Mouse (Mus musculus): Measurements from ENCODE around the gene Prkag2.

Gene Prkag2

DNA sequence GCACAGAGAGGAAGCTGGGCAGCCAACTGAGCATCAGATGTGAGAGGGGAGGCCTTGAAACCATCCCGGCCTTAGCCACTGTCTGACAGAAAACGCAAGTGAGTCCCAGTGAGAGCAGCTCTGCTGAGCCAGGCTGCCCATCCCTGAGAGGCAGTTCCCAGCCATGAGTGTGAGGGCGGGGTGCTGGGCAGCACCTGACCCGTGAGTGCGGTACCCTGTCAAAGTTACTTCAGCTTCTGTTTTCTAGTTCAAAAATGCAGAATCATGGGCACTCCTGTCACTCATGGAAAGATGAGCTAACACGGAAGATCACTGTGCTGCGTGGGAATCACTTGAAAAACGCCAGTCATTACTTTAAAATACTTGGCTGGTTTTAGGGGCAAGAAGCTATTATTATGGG is 49.6 kb downstream of the Prkag2 start:
- DNase-seq (ENCODE audit: low read depth, low spot score): no peak

DNA sequence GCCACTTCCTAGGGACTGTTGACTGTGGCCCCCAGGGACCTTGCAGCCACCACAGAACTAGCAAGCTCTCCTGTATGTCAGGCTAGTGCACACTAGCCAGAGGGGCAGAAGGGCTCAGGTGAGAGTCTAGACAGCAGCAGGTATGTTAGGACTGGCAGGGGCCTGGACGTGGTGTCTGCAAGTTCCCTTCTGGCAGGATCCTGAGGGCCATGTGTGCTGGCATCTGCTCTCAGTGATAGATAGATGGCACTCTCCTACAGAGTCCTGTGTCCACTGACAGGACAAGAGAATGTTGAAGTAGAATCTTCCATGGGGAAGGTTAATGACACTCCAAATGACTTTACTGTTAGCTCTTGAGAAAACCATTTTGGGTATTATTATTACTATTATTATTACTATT is 52.8 kb downstream of the Prkag2 start:
- DNase-seq (ENCODE audit: low read depth, low spot score): no peak

DNA sequence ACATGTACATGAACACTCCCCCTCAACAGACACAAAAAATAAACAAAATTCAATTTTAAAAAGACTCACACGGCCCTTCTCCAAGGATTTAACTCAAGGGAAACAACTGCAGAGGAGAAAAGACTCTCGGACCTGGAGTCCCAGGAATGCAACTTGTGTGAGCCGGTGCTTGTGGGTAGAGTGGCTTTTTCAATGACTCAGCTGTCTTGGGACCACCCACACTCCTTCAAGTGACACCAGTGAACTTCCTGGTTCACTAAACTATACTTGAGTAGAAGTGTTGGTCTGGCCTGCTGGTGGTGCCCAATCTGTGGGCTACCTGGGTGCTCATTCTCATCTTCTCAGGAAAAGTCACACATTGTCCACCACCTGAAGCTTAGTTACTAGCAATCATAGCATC is 53.7 kb downstream of the Prkag2 start:
- DNase-seq (ENCODE audit: low read depth, low spot score): no peak

DNA sequence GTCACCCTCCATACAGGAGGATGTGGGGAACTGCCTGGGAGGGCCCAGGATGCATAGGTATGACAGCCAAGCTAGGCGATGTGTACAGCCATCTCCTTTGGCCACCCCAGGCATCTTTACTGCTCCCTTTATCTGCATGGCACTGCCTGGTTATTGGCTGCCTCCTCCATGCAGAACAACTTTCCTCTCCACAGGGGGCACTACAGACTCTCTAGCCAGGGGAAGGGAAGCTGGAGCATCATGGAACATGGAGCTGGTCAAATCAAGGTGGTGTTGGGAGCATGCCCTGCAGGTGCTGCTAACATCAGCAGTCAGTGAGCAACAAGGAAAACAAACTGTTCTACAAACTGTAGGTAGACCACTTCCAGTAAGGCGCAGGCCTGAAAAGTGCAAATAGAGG is 56.4 kb downstream of the Prkag2 start:
- DNase-seq (ENCODE audit: low read depth, low spot score): no peak

DNA sequence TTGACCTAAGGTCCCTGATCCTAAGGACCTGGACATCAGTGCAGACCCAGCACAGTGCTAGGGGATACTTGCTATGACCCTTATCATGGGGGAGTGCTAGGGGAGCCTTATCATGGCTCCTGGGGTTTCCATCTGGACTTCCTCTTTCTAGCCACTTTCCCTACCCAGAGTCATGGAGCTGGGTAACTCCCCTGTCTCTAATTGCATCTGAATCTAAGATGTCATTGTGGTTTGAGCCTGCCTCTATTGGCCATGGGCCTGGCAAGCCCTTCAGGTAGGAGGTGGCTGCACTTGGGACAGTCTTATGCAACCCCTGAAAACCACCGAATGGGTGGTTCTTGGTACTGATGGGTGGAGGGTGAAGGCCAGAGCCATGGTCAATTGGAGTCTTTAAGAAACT is 58.5 kb downstream of the Prkag2 start:
- DNase-seq (ENCODE audit: low read depth, low spot score): no peak

DNA sequence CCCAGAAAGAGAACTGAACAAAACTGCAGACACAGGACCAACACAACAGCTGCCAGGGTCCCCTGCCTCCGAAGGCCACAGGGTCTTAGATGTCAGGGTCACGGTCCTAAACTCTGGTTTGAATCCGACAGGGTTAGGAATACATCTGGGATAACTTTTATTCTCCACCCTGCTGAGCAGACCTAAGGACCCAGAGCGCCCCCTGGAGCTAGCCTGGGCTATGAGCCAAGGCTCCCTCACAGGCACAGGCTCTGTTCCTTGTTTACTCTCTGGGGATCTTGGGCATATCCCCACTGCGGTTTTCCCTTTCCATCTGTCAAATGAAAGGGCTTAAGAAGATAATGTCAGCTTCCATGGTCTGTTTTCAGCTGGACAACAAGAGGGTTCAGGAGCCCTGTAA is 59.1 kb downstream of the Prkag2 start:
- no peak for DNase-seq (ENCODE audit: low read depth, low spot score)

DNA sequence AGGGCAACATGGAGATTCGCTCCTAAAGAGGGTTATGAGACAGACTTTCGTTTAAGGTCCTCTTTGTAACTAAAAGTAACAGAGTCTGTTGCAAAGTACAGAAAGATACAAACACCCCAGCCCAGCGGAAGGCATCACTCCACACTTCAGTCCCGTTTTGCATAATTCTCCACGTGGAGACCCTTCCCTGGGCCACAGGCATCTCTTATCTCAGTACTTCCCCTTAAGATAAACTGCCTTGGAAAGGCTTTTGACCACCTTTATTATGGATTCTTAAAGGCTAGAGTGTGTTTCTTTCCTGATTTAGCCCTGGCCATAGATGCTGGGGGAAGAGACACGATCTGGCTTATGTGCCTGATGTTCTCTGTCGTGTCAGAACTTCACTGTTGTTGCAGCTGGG is 59.5 kb downstream of the Prkag2 start:
- no peak for DNase-seq (ENCODE audit: low read depth, low spot score)

DNA sequence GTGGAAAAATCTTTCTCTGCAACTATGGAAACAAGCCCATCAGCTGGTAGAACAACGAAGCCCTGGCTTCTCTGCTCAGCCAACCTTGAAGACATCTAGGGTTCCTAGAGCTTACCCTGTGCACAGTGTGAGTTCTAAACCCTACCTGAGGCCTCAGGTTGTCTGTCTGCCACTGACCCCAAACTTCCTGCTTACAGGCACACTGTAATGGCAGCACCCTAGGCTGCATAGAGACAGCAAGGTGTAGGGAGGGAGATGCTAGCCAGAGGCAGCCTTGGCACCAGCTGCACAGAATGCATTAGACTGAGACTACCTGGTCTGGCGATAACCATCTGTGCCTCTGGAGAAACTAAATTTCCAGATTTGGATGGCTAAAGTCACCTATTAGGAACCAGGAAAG is 61.6 kb downstream of the Prkag2 start:
- no peak for DNase-seq (ENCODE audit: low read depth, low spot score)

DNA sequence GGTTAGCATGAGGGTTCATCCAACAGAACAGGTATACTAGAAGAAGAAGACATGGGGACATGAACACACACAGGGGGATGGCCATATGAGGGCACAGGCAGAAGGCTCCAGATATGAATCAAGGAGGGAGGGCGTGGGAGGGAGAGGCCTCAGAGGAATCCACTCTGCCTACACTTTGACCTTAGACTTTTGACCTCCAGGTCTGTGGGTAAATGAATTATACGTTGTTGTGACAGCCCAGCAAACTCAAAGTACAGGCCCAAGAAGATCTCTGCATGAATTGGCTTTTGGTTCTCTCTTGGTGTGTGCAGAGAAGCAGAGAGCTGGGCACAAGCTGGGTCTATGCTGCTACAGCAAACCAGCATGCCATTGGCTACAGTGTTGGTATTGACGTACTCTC is 65.1 kb downstream of the Prkag2 start:
- DNase-seq (ENCODE audit: low read depth, low spot score): no peak

DNA sequence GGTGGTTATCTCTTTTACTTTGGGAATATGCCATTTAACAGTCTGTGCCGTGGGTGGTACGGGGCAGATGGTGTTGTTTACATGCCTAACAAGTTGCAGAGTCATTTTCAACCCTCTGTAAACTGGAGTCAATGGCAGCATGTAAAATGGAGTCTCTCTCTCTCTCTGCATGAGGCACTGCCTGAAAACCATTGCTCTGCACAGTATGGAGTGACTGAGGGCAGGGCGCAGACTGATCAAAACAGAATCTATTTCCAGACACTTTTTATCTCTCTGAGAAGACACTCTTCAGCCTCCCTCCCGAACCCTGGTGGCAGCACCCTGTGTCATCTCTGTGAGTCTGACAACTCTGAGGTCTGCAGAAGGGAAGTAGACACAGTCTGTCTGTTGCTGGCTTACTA is 69.0 kb downstream of the Prkag2 start:
- DNase-seq (ENCODE audit: low read depth, low spot score): no peak

DNA sequence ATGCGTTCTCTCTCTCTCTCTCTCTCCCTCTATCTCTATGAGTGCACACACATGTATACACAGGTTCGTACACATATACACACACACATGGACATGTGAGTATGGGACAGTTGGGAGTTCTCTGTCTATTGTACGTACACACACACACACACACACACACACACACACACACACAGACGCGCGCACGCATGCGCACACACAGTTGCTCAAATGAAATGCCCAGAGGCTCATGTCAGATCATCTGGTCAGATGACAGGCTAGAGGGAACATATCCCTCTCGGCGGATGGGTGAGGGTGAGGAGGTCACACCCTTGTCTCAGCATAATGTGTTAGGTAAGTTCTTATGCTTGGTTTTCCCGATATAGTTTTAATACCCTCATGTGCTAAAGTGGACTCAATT is 69.4 kb downstream of the Prkag2 start:
- no peak for DNase-seq (ENCODE audit: low read depth, low spot score)

DNA sequence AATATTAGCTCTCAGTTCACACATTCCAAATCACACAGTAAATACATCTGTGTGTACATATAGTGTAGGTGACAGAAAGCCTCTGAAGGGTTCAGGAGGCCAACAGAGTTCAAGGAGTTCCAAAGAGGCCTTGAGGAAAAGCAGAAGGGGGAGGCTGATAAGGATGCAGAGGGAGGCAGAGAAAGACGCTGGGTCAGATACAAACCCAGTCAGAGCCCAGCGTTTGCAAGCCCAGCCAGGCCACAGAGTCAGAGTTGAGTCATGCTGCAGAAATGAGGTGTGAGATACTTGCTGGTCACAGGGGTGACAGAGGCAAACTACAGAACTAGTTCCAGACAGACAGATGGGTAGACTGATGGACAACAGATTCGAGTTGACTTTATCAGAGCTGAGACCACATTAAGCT is 70.2 kb downstream of the Prkag2 start:
- no peak for DNase-seq (ENCODE audit: low read depth, low spot score)

DNA sequence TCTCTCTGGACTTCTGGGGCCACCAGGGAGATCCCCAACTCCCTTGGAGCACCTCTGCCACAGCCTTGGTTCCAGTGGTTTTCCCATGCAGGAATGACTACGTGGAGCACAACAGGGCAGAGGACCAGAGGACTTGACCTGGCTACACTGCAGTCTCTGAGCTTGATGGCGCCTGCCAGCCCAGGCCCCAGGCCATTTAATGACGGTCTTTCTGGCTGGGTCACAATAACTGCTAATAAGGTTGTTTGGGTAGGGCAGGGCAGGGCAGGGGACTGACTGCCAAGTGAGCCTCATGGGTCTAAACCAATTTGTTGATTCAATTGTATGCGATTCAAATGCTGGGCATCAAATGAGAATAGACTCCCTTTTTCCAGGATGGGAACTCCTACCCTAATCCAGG is 72.8 kb downstream of the Prkag2 start:
- DNase-seq (ENCODE audit: low read depth, low spot score): no peak

DNA sequence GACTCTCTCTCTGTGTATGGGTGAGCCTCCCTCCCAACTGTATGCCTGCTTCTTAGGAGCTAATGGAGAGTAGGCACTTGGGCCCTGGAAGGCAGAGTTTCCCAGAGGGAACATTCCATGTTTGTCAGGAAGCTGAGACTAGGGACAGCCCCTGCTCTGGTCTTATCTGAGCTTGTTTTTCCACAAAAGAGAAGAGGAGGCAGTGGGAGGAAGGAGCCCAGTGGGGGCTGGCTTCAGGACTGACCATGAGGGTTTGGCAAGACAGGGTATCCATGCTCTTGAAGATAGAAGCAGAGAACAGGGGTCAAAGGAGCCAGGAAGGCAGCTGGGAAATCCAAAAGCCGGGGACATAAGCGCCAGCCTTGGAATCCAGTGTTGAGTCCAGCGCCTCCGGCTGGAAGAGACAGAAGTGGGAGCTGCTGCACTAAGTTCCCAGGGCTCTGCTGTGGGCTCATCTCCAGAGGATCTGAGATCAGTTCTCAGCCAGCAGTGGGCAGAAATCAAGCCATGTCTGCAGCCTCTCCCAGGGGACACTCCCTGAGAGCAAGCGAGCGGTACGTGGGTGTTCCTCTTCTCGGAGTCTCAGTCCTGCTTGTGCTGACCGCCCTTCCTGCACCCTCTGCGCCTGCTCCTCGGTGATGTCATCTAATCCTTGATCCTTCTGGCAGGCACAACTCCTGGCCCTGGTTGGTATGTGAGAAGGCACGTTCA is 75.0 kb downstream of the Prkag2 start:
- no peak for DNase-seq (ENCODE audit: low read depth, low spot score)

DNA sequence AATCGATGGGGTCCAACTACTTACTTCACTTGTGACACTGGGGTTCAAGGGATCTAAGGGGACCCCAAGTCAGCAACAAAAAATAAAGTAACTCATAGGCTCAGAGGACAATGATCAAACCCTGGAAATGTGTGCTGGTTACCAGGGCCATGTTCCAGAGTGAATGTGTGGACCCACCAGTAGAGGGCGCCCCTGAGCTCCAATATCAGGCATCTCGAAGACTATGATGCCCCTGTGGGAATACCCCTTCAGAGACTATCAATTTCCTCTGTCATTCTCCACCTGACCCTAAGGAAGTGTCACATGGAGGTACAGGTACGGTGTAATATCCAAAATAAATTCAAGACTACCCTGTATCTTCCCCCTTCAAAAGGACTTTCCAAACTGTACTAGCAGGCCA is 77.5 kb downstream of the Prkag2 start:
- peak; percentile 72 for DNase-seq (ENCODE audit: low read depth, low spot score)

DNA sequence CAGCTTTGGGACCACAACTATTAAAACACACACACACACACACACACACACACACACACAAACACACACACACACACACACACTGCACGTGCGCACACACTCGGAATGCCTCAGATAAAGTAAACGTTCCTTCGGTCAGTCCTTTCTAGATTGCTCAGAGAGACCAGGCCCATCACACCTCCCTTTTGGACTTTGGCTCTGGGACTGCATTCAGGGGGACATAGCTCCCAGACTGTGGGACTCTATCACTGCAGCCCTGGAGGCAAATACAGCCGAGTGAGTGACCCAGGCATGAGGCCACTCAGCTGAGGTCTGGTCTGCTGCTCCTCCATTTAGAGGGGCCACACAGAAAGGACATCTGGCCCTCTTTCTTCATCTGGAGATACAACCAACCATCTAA is 81.2 kb downstream of the Prkag2 start:
- no peak for DNase-seq (ENCODE audit: low read depth, low spot score)

DNA sequence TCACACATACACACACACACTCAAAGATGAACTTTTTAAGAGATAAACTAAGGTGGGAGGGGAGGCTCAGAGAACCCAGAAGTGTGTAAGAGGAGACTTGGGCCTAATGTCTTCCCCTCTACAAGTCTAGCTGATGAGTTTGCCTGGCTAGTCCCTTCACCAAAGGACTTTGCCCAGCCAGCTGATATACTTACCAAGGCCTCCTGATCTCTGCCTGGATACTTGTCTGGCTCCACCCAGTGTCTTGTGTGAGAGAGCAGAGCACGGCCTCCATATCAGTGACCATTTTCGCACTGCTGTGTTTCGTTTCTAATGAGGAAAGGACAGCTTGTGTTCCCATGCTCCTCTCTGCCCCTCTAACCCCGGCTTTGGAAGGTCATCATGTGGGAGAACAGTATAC is 88.3 kb downstream of the Prkag2 start:
- DNase-seq (ENCODE audit: low read depth, low spot score): no peak

DNA sequence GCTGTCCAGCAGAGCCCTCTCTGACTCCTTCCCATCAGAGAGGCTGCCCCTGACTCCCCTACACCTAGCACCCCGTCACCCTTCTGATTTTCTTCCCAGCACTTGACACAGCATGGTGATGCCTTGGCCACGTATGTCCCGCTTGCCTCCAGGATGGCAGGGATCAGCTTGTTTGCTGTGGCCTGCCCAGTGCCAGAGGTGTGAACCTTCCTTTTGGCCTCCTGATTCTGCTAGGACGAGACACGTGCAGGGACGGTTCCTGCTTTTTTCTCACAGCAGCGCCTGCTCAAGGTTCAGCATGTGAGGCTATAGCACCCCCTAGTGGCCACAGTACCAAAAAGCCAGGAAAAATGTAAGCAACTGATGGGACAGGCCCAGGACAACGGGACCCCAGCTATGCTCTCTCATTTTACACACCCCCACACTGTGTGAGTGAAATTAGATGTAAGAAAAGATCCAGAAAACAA is 89.4 kb downstream of the Prkag2 start:
- DNase-seq (ENCODE audit: low read depth, low spot score): peak; percentile 88

DNA sequence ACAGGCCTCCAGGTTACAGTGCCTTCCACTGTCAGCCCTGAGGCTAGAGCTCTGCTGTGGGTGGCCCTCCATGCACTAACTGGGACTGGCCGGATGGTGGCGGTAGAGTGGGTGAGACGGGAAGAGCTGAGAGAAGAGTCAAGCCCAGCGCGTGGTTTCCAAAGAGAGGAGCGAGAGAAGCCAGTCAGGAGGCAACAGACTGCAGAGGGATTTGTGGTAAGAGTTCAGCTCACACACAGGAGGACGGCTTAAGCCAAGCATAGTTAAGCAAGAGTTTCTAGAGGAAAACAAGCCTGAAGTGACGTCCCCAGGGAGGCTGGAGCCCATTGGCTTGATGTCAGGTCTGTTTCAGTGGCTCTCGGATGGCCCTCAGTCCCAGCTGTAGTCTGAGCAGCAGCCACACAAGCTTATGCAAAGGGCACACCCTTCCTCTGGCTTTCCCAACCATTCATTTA is 90.0 kb downstream of the Prkag2 start:
- DNase-seq (ENCODE audit: low read depth, low spot score): peak; percentile 89

DNA sequence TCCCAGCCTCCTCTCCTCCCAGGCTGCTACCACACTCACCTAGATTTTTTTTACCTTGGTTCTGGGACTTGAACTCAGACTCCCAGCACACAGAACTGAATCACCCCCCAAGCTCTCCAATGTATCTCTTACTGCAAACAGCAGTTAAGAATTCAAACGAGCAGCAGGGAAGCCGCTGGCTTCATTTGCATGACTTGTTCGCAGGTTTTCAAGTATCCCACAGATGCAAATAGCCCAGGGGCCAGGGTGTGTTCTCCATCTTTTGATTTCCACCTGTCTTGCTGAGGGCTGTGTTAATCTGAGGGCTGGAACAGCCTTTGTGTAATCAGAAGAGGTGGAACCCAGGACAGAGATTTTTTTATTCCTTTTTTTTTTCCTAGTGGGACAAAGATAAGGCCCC is 90.7 kb downstream of the Prkag2 start:
- DNase-seq (ENCODE audit: low read depth, low spot score): no peak

DNA sequence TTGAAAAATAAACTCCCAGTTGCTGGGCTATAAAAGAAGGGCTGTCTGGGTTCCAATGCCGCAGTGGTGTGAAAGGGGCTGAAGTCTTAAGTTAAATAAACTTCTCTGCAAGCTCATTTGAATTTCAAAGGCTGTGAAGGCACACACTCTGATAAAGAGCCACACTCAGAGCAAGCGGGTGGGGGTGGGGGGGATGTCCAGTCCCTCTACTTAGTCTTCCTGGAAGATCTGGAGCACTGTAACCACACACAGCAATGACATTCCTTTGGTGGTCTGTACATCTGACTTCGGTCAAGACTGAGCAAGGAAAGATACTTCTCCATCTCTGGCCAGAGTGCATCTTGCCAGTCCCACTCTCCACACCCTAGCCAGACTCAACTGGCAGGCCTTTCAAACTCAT is 91.5 kb downstream of the Prkag2 start:
- no peak for DNase-seq (ENCODE audit: low read depth, low spot score)

DNA sequence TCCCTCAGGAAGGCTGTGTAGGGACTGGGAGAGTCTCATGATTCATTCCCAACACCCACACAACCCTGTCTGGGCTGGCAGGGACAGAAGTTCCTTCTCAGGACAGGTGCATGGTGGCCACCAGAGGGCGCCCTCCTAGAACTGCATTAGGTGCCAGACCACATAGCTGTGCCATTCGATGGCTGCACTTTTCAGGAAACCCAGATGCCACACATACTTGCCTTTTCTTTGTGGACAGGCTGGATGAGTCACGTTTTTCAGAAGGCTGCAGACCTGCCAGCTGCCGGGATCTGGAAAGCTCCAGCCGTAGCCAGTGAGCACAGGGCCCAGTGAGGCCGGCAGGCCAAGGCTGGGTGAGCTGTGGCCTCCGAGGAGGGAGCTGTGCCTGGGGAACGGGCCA is 93.6 kb downstream of the Prkag2 start:
- DNase-seq (ENCODE audit: low read depth, low spot score): peak; percentile 85

DNA sequence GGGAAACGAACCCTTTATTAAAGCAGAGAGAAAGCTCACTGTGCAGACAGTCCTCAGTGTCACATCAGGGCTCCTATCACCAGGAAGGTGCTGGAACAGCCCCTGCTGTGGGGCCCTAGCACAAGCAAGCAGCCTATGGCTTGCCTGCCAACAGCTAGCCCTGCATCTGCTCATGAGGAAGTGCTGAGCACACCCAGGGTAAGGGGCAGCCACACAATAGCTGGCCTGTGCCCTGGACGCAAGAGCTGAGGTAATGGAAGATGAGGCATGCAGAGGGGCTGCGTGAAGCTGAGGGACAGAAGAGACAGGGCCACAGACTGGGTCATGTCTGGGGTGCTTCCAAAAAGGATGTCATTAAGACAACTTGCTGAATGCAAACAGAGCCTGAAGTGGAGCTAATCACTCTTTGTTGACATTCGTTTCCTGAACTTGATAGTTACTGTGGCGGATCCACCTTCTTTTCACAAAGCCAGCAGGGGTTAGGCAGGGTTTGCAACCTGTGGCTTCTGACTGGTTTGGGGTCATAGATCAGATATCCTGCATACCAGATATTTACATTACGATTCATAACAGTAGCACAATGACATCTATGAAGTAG is 94.8 kb downstream of the Prkag2 start:
- DNase-seq (ENCODE audit: low read depth, low spot score): no peak

DNA sequence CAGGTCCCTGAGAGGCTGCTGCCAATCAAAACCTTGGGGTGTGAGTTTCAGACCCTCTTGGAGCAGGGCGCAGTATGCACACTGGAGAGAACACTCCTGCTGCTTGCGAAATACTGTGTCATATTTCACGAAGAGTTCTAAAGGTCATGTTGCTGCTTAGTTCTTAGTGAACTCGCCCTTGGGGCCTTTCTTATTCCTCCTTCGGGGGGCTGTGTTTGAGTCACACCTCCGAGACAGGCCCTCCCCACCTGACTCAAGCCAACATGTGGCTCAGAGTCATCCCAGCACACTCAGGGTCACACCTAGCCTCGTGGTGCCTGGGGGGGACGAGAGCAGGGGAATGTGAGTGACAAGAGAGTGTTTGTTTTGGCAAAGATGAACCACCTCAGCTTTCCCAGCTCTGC is 99.0 kb downstream of the Prkag2 start:
- no peak for DNase-seq (ENCODE audit: low read depth, low spot score)
